Mouse (Mus musculus) ovary, adult 18-20 months (tissue): Measurements from ENCODE around the gene Gm4214.
"Not testable (repeated sequence)": the region's sequence is repeated elsewhere in the genome, so short reads cannot be mapped to it uniquely, and the experiment has no call there.

ENCODE experiments used
- DNase-seq: peaks from one replicate; pipeline ENCODE4 v3.0.0; 2022; ENCODE audit warnings: low spot score, mixed read lengths

Gm4214 gene

GRCm38 (mm10) chr7:22984573-22984972 lies at the start of gene Gm4214:
Gm4214 (minus strand) TSS chr7:22984673.
- DNase-seq, result not testable (repeated sequence)

GRCm38 (mm10) chr7:23019823-23020222 lies 35.4 kb upstream of the Gm4214 start, which contains the start of gene Gm4216:
Gm4216 (minus strand) TSS chr7:23019923.
- DNase-seq, result not testable (repeated sequence)
